Mouse (Mus musculus) 3134 (cell line): ENCODE results near the gene Tyk2.
A peak's percentile ranks its signal among the peaks of the same experiment; 100 is the strongest.

Source experiments
- DNase-seq: peaks from one replicate; pipeline ENCODE4 v3.0.0-alpha.2; 2011; ENCODE audit warnings: low spot score; ENCODE audit not compliant: insufficient read length; ENCODE audit errors: extremely low read depth

Gene Tyk2

DNA sequence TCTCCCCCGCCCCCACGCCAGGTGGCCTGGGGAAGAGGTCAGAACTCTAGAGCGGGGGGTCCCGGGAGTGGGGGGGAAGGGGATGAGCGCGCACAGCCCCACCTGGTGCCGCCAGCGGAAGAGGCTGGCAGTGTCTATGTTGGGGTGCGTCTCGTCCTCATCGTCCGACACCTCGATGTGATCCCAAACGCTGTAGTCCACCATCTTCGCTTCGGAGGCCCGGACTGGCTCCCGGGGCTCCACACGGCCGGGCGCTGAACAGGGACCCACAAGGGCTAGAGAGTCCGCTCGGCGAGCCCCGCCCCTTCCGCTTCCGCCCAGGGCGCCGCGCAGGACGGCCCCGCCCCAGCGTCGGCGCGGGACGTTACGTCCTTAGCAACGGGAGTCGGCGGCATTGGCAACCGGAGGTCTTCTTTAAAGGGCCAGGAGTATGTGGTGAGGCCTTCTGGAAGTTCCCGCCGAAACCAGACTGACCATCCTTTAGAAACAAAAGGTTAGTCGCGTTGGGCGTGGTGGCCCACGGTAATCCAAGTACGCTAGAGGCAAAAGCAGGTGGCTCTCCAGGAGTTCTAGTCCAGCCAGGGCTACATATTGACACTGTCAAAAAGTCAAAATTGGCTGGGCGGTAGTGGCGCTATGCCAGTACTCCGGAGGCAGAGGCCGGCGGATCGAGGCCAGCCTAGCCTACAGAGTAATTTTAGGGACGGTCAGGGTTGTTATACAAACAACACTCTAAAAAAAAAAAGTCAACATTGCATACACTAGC is 18.8 kb upstream of the Tyk2 start, which contains the start of gene Cdc37:
TSS of gene Cdc37 (minus strand) at position 329 of the 766 bp plus-strand sequence.
- peak; percentile 96 for DNase-seq

DNA sequence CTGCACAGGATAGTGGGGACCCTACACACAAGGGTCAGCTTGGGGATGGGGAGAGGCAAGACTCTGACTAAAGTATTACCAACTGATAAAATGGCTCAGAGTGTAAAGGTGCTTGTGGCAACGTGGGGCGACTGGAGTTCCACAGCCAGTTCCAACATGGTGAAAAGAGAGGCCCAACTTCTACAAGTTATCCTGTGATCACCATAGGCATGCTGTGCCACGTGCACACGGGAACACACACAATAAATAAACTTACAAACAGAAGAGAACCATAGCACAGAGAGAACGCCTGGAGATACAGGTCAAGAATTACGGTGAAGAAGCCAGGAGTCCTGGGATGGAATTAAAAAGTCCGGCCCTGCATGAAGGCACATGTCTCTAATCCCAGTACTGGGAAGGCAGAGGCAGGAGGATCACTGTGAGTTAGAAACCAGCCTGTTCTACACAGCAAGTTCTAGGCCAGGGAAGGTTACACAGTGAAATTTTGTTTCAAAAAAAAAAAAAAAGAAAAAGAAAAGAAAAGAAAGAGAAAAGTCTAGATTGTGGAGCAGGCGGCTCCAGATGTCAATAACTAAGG is 18.1 kb upstream of the Tyk2 start:
- no peak for DNase-seq

DNA sequence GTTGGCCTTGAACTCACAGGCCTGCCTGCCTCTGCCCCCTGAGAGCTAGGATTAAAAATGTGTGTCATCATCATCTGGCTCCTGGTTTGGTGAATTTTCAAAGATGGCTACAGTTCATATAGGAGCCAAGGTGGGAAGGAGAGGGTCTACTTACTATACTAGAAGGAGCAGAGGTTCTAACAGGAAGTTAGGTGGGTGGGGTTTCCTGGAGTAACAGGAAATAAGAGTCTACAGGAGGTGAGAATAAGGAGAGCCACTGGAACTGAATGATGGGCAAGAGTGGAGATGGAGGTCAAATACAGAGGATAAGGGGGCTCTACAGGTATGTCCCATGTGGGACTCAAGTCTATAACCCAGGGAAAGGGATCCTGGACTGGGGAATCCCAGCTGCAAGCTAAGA is 17.4 kb upstream of the Tyk2 start:
- no peak for DNase-seq

DNA sequence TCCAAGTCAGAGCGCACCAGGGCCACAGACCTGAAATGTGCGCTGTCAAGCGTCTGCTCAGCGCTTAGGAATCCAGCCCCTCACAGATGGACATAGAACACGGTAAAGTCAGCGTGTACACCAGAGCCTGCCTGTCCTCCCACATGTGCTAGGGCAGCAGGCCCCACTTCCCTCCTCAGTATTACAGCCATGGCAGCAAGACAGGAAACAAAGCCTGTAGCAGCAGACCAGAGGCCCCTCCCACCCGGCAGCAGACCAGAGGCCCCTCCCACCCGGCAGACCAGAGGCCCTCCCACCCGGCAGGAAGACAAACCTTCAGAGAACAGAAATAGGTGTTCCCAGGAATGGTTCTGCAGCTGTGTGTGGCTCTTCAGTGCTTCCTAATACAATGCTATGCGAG is 15.7 kb upstream of the Tyk2 start:
- DNase-seq = no peak

DNA sequence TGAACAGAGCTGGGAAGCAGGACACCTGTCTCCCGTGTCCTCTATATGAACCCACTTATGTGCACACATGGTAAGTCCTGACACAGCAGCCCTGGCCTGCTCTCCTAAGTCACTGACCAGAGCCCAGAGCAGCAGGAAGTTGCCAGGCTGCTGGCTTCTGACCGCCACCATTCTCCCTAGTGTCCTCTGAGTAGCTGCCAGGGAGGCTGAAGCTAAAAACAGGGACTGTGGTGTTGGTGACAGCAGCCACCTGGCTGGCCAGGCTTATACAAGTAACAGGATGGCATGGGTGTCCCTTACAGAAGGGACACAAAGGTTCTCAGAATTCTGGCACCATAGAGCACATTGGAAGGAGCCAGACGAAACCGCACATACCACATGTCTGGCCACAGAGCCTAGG is 14.4 kb upstream of the Tyk2 start:
- DNase-seq = no peak

DNA sequence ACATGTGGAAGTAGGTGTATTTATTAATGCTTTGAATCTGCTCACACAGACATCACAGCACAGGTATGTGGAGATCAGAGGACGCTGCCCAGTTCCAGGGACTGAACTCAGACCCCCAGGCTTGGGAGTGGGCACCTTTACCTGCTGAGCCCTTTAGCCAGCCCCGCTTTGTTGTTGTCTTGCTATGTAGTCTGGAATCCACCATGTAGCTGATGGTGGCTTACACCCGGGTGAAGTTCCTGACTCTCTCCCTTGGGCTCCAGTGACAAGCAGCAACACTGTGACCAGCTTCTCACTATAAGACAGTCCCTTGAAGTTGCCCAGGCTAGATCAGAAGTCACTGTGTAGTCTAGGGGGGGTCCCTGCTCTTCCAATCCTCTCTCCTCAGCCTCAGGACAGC is 13.3 kb upstream of the Tyk2 start:
- no peak for DNase-seq

DNA sequence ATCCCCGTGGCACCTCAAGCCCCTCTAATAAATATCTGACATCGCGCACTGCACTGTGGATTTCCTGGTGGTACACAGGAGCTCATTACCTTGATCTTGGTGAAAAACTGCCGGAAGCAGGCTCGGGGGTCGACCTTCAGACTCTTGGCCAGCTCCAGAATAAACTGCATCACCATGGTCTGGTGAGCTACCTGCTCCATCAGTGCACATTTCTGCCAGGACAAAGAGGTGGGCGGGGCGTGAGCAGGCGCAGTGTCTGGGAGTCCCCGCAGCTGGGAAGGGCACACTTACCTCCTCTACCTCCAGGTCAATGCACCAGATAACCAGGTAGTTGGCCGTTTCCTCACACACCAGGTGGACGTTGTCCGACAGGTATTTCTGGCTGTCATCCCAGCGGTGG is 10.9 kb upstream of the Tyk2 start:
- DNase-seq = no peak

DNA sequence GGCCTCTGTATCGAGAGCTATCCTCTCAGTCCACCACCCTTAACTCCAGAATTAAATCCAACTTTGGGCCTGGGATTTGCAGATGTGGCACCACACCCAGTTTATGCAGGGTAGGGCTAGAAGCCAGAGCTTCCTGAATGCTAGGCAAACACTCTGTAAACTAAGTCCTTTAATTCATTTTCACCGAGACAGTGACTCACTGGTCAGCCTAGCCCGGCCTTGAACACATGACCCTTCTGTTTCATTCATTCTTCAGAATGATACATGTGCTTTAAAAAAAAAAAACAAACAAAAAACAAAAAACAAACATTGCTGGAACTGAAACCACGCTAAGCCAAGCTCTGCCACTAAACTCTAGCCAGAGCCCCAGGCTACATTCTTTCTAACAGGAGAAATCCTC is 7.3 kb upstream of the Tyk2 start:
- no peak for DNase-seq

DNA sequence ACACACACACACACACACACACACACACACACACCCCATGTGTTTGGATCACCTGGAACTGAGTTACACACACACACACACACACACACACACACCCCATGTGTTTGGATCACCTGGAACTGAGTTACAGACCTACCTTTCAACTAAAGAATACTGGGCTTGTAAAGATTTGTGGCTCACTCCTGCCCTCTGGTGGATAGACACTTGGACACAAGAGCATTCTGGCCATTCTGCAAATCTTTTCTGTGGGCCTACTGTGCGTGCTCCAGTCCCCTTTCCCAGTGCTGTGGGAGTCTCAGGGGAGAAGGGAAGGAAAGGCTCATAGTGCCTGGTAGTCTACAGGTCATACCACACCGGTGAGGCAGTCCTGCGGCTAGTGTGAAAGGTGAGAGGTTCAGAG is 6.2 kb upstream of the Tyk2 start:
- DNase-seq = no peak

DNA sequence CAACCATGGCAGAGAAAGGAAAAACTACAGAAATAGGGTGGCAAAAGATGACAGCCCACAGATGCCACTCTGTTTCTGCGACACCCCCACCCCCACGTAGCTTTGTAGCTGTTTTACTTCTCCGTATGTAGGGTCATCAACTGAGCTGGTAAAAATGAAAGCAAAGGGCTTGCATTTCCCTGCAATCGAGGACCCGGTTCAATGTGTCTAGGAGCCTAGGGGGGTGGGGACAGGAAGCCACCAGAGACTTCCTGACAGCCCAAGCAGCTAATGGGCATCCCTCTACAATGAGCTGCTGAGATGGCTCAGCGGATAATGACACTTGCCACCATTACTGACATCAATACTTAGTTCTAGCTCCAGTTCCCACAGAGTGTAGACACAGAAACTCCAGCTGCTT is 5.4 kb upstream of the Tyk2 start:
- no peak for DNase-seq

DNA sequence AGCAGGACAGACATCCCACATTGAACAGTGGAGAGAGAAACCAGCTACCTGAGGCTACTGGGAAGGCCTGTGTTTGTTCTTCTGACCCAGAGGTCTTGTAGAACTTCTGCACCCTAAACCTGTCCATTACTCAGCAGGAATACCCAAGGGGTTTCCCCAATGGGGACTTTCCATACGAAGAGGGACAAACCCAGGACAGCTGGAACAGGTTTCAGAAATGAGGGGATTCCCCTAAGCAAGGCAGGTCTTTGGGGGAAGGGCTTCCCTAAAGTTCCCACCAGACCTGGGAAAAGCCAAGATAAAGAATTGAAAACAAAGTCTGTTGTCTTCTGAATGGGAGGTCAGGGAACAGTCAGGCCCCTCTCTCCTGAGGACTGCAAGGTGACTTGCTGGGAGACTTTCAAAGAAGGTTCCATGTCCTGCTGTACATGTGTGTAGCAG is 4.9 kb upstream of the Tyk2 start:
- no peak for DNase-seq

DNA sequence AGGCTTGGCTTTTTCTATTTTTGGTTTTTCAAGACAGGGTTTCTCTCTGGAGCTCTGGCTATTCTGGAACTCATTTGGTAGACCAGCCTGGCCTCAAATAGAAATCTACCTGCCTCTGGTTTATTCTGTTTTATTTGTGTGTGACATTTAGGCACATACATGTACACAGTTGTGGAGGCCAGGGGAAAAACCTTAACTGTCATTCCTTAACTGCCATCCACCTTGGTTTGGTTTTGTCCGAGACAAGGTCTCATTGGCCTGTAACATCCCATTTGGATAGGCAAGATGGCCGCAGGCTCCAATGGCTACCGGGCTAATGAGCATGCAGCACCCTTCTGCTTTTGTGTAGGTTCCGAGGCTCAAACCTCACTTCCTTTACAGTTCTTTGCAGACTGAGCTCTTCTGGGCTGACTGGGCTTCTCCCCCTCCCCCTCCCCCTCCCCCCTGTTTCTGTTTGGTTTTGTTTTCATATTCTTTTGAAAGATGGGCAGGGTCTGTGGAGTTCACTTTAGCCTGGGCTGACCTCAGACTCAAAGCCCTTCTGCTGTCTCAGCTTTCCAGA is 4.4 kb upstream of the Tyk2 start:
- no peak for DNase-seq

DNA sequence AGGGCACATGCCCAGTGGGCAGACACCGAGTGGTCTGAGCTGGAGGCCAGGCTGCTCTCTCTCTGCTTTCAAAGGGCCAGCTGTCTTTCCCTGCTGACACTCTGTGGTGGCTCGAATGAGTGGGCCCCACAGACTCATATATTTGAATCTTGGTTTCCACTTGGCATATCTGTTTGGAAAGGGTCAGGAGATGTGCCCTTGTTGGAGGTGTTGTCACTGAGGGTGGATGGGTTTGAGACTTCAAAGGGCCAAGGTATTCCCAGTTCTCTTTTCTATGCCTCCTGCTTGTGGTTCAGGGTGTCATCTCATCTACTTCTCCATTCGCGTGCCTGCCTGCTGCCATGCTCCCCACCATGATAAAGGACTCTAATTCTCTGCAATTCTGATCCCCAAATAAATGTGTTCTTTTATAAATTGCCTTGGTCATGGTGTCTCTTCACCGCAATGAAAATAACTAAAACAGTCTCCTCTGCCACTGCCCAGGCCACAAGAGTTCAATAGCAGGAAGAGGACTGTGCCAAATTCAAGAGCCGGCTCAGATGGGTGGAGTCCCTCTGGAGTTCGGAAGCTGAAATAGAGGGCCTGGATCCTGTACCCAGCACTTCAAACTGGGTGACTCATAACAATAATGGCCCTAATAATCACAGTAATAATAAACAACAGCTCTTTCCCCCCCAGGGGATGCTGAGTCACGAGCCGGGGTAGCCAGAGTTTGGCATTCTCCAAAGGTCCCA is 3.7 kb upstream of the Tyk2 start:
- DNase-seq = peak; percentile 80

DNA sequence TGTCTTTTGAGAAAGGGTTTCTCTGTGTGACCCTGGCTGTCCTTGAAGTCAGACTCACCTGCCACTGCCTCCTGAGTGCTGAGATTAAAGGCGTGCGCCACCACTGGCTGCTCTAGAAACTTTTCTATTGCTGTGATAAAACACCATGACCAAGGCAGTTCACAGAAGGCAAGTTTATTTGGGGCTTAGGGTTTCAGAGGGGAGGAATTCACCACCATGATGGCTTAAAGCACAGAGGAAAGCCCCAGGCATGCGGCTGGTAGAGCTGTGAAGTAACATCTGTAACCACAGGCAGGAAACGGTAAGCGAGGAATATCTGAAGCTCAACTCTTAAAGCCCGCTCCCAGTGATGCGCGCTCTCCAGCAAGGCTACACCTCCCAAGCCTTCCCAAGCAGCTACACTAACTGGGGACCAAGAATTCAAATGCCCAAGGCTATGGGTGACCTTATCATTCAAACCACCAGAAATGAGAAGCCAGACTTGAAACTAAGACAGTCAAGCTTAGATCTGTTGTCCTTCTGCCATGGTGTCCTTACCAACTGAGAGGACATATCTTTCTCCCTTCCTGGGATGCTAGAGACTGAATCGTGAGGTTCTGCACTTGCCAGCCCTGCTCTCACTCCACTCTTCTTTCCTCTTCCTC is 2.1 kb upstream of the Tyk2 start:
- DNase-seq = no peak

DNA sequence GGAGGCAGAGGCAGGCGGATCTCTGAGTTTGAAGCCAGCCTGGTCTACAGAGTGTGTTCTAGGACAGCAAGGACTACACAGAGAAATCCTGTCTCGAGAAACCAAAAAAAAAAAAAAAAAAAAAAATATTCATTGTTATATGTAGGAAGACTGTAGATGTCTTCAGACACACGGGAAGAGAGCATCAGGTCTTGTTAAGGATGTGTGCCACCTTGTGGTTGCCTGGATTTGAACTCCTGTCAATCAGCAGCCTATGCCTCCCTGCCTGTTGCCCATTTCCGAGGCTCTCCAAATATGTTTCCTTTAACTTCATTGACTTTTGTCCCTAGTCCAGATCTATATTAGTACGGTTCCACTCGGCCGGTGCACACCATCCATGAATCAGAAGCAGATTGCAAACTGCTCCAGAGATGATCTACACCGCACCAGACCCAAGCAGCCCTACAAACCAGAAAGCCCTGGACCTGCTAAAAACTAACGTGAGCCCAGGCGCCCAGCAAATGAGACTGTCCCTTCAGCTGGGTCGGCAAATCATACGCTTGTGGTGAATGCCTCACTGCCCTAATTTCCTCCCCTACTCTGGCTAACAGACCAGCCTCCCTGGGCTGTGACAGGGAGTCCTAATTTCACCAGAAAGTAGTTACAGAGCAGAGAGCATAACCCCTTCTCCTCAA is 1.2 kb upstream of the Tyk2 start:
- DNase-seq = no peak

DNA sequence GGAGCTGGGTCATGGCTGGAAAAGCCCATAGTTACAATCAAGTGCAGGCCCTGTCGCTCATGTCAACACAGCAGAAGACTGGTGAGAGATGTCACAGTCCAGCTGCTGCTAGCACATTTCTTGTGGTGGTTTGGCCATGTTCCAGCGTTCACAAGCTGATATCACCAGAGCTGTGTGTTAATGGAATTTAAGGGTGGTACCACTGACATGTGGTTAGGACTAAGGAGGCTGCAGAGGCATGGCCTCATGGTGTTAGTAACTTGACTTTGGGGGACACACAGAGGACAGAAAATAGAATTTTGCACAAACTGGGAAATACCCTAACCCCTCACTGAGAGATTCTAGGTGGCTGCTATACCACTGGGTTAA is 4.8 kb downstream of the Tyk2 start:
- DNase-seq = no peak

DNA sequence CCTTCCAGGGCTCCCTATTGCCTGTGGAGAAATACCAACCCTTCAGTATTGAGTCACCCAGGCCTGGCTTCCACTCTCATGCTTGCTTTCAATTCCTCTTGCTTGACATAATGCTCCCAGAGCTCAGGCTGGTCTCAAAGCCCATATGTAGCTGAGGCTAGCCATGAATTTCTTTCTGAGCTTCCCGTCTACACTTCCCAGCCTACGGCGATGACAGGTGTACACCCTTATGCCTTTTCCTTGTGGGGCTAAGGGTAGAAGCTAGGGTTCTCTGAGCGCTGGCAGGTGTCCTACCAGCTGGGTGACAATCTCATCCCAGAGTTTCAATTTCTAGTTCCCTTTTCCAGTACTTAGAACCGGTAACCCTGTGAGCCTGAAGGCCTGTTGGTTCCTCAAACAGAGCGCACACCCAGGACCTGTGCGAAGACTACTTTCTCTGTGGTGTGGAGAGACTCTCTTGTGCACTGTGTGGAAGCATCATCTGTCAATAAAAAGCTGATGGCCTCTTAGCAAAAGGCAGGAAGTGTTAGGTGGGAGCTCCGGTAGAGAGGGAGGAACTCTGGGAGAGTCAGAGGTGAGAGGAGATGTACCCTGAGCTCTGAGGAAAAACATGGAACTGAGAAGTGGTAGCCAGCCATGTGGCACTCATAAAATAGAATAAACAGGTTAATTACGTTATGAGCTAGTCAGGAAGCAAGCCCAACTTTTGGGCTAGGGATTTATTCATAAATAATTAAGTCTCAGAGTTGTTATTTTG is 5.4 kb downstream of the Tyk2 start:
- DNase-seq = no peak

DNA sequence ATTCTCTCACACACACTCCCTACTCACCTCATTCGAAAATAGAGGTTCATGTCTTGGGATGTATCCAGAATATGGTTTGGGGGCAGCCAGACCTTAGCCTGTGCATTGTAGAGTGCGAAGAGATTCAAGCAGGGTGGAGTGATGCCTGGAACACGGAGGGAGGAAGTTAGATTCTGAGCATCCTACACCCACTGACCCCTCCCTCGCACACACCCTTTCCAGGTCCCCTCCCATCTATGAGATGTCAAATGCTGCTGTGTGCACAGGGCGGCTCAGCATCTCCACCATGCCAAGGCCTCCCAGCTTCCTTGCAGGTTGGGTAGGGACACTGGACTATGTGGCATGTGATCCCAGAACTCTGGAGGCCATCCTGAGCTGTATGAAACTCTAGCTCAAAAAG is 6.2 kb downstream of the Tyk2 start:
- DNase-seq = no peak

DNA sequence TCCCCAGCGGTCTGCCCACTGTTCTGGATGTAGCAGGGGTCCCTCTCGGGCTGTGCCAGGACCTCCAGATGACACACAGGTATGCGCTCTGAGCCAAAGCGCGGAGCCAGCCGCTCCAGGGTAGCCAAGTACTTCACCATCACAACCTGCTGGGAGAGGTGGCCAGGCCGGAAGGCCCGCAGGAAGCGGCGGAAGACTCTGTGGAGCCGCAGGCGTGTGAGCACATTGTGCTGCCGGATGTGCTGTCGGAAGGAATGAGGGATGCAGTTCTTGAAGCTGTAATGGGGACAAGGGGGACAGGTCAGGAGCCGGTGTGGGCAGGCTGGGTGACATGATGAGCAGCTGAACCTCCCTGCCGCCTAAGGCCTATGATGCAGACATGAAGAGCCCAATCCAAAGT is 9.6 kb downstream of the Tyk2 start:
- DNase-seq = no peak

DNA sequence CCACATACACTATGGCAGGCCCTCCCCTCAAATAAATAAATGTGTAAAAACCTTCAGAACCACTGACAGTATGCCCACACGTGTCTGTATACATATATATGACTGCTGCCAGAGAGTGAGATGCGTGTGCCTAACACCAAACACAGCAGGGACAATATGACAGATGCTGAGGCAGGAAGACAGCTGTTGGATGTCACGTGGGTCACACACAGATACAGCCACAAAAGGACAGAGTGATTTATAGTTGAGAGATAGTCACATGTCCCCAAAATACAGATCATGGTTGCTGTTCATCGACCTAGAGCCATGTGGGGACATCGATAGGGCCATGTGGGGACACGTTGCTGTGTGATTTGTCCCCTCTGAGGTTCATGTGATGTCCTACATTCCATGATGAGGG is 14.0 kb downstream of the Tyk2 start:
- DNase-seq = no peak
